Mouse (Mus musculus) myocyte (in vitro differentiated cells): ENCODE measurements around the gene Trpv2.

ENCODE experiments used
- E2F4 ChIP-seq: IDR thresholded peaks from one replicate; pipeline ENCODE4 v1.6.1; 2011; ENCODE audit warnings: mild to moderate bottlenecking, control low read depth, moderate library complexity; ENCODE audit not compliant: insufficient read depth
- MAX ChIP-seq: IDR thresholded peaks from one replicate; pipeline ENCODE4 v1.6.1; 2011; ENCODE audit warnings: low read depth, mild to moderate bottlenecking, control low read depth
- MYOD1 ChIP-seq, 3 experiments: IDR thresholded peaks; one replicate each; pipeline ENCODE4 v1.6.1; 2011; ENCODE audit warnings: control low read depth in 2 of 3, low read depth in 2 of 3, mild to moderate bottlenecking in 2 of 3, moderate library complexity in 1 of 3; ENCODE audit not compliant: insufficient read length in 2 of 3, control insufficient read depth in 1 of 3
- MYOG ChIP-seq, 3 experiments: IDR thresholded peaks; one replicate each; pipeline ENCODE4 v1.6.1; 2011; ENCODE audit warnings: control low read depth in 2 of 3, low read depth in 2 of 3, mild to moderate bottlenecking in 2 of 3; ENCODE audit not compliant: insufficient read length in 2 of 3, control insufficient read depth in 1 of 3, insufficient read depth in 1 of 3
- POLR2A ChIP-seq: IDR thresholded peaks from one replicate; pipeline ENCODE4 v1.6.1; 2011; ENCODE audit warnings: low read depth, mild to moderate bottlenecking, control low read depth, moderate library complexity; ENCODE audit not compliant: insufficient read length
- REST ChIP-seq: IDR thresholded peaks from one replicate; pipeline ENCODE4 v1.6.1; 2011; ENCODE audit warnings: mild to moderate bottlenecking, control low read depth, moderate library complexity; ENCODE audit not compliant: insufficient read depth, insufficient read length
- SRF ChIP-seq: IDR thresholded peaks from one replicate; pipeline ENCODE4 v1.6.1; 2011; ENCODE audit warnings: low read depth; ENCODE audit not compliant: control insufficient read depth, insufficient read length
- TCF12 ChIP-seq: IDR thresholded peaks from one replicate; pipeline ENCODE4 v1.6.1; 2011; ENCODE audit warnings: mild to moderate bottlenecking, control low read depth; ENCODE audit not compliant: poor library complexity, insufficient read depth, severe bottlenecking
- TCF3 ChIP-seq: IDR thresholded peaks from one replicate; pipeline ENCODE4 v1.6.1; 2011; ENCODE audit warnings: low read depth, control low read depth; ENCODE audit not compliant: insufficient read length
- USF1 ChIP-seq: IDR thresholded peaks from one replicate; pipeline ENCODE4 v1.6.1; 2011; ENCODE audit warnings: low read depth, mild to moderate bottlenecking, control low read depth, moderate library complexity

DNA sequence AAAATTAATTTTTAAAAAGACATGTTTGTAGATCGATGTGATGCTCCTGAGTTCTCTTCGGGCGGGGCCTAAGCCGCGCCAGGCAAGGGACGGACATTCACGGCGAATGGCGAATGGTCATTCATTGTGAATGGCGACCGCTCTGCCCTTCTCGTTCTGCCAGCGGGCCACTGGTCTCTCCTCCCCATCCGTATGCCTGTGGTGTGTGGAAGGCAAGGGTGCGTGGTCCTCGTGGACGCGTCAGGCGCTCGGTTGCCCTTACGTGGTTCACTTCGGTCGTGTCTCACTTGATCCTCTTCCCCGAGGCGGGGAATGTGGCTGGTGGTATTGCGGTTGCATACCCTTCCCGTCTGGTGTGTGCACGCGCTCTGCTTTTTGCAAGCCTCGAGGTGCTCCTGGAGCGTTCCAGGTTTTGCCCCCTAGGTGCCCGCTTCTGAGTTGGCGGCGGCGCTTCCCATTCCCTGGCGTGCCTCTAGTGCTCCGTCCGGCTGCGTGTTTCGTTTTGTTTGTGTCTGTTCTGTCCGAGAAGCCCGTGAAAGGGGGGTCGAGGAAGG, 13.7 kb upstream of the Trpv2 start:
- TF ChIP-seq POLR2A: no peak
- no peak for TF ChIP-seq MYOD1 (IDR thresholded peaks at IDR 0.05; ENCODE audit: control insufficient read depth in 1 of 3, insufficient read length in 2 of 3, low read depth in 2 of 3)
- TF ChIP-seq MAX: no peak
- no peak for TF ChIP-seq E2F4
- no peak for TF ChIP-seq TCF12
- no peak for TF ChIP-seq REST
- TF ChIP-seq SRF: no peak
- TF ChIP-seq MYOG (IDR thresholded peaks at IDR 0.05; ENCODE audit: control insufficient read depth in 1 of 3, insufficient read depth in 1 of 3, insufficient read length in 2 of 3, low read depth in 2 of 3): no peak
- no peak for TF ChIP-seq USF1
- no peak for TF ChIP-seq TCF3
